In the genomic region with DNA sequence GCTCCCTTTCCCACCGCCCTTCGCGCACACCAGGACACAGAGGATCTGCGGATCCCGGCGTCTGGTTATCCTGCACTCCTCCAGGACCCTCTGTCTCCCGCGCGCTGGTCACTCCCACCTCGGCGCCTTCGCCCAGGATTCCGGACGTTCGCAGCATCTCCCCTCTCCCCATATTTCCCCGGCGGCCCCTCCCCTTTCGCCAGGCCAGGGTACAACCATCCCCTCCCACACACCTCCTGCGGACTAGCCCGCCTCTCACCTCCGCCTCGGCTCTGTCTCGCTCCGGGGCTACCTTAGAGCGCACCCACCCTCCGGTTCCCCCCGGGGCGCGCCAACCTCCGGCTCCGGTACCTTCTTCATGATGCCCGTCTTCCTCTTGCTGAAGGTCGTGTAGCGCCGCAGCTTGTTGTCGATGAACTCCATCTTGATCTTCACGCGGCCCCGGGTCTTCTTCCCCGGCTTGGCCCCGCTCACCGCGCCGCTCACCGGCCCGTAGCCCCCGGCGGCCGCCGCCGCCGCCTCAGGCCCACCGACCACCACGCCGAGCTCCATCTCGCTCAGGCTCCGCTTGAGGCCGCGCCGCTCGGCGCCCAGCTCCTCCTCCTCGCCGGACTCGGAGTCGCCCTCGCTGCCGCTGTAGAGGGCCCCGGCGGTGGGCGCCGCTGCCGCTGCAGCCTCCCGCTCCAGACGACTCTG, we compare ENCODE assay signal across 8 mouse cellular contexts. TPM values are rescaled to one million over a fixed set of nuclear protein-coding genes. Genes with fewer than 3 reads are reported as not detected.
DNase-seq lines count a peak whose midpoint lies in the region; ATAC-seq and TF ChIP-seq lines count a peak whose summit lies in the region.

No protein-coding gene starts in this region.

- ATAC-seq in CD4-positive, CD25-positive, alpha-beta regulatory T cell, adult 4 months, result no peak
- no peak for ATAC-seq in G1E (ENCODE audit: extremely low read depth, insufficient number of reproducible peaks, low FRiP score, poor library complexity, severe bottlenecking)
- ATAC-seq in heart, embryonic 15.5 days (replicated peaks; ENCODE audit: insufficient number of reproducible peaks, insufficient read depth, low FRiP score, low read depth), result no peak
- no peak for ATAC-seq in limb, embryonic 11.5 days (ENCODE audit: insufficient number of reproducible peaks, low FRiP score, low TSS enrichment, low read depth)
- peak; percentile 3; the same call in 1 of the 2 replicates for ATAC-seq in midbrain, embryonic 14.5 days (ENCODE audit: low FRiP score, low TSS enrichment)

- peaks cover 39% of the 10 kb centered on the region for H3K36me3 ChIP-seq in G1E (replicated peaks)
- H3K36me3 ChIP-seq in heart, embryonic 15.5 days, result peaks cover 25% of the 10 kb centered on the region
- peaks cover 9% of the 10 kb centered on the region for H3K36me3 ChIP-seq in limb, embryonic 11.5 days (ENCODE audit: control insufficient read depth, insufficient read depth, low read length)
- H3K36me3 ChIP-seq in midbrain, embryonic 14.5 days (ENCODE audit: control insufficient read depth, insufficient read depth, low read length), result peaks cover 20% of the 10 kb centered on the region

- no peaks in the 10 kb centered on the region for H3K9me3 ChIP-seq in G1E (replicated peaks)
- H3K9me3 ChIP-seq in heart, embryonic 15.5 days (replicated peaks), result no peaks in the 10 kb centered on the region
- no peaks in the 10 kb centered on the region for H3K9me3 ChIP-seq in limb, embryonic 11.5 days (ENCODE audit: control insufficient read depth, low read length)
- no peaks in the 10 kb centered on the region for H3K9me3 ChIP-seq in midbrain, embryonic 14.5 days (ENCODE audit: control insufficient read depth, low read length)

- peak overlapping the region; percentile 100 for H3K9ac ChIP-seq in heart, embryonic 15.5 days
- H3K9ac ChIP-seq in limb, embryonic 11.5 days (ENCODE audit: low read length), result peak overlapping the region; percentile 97
- H3K9ac ChIP-seq in midbrain, embryonic 14.5 days (replicated peaks; ENCODE audit: low read length), result peak overlapping the region; percentile 96

- peak; percentile 55 for DNase-seq in CD4-positive, CD25-positive, alpha-beta regulatory T cell, adult 2 months (ENCODE audit: low read depth, low spot score)
- peak; percentile 61 for DNase-seq in G1E (ENCODE audit: low spot score)
- peak; percentile 33 for DNase-seq in embryo, embryonic 10 days (ENCODE audit: low spot score)
- DNase-seq in limb, embryonic 11.5 days (ENCODE audit: low spot score), result peak; percentile 68
- DNase-seq in midbrain, embryonic 14.5 days, result peak; percentile 72
- peak; percentile 70 for DNase-seq in testis, postnatal 10 days (ENCODE audit: low spot score)

- under 1% methylated on average over 61 of the region's 75 CpGs for WGBS in heart, embryonic 15.5 days
- WGBS in limb, embryonic 11.5 days, result under 1% methylated on average over 62 of the region's 75 CpGs
- under 1% methylated on average over 75 of the region's 75 CpGs for WGBS in midbrain, embryonic 14.5 days

- peak overlapping the region; percentile 74 for H3K4me2 ChIP-seq in heart, embryonic 15.5 days
- peak overlapping the region; percentile 95 for H3K4me2 ChIP-seq in limb, embryonic 11.5 days (ENCODE audit: low read depth, severe bottlenecking)
- H3K4me2 ChIP-seq in midbrain, embryonic 14.5 days (ENCODE audit: low read length), result peak overlapping the region; percentile 94

- H3K4me3 ChIP-seq in G1E (ENCODE audit: low read depth, low read length), result peak overlapping the region; percentile 91
- peak overlapping the region; percentile 96 for H3K4me3 ChIP-seq in heart, embryonic 15.5 days
- peak overlapping the region; percentile 95 for H3K4me3 ChIP-seq in limb, embryonic 11.5 days (ENCODE audit: low read depth, low read length)
- H3K4me3 ChIP-seq in midbrain, embryonic 14.5 days (replicated peaks; ENCODE audit: low read depth, low read length), result peak overlapping the region; percentile 96

- H3K4me1 ChIP-seq in G1E (ENCODE audit: insufficient read depth, low read depth, low read length), result peaks cover 48% of the 10 kb centered on the region
- peaks cover 39% of the 10 kb centered on the region for H3K4me1 ChIP-seq in heart, embryonic 15.5 days (replicated peaks)
- H3K4me1 ChIP-seq in limb, embryonic 11.5 days (ENCODE audit: control insufficient read depth, insufficient read depth, low read length), result peaks cover 27% of the 10 kb centered on the region
- H3K4me1 ChIP-seq in midbrain, embryonic 14.5 days (ENCODE audit: control insufficient read depth, insufficient read depth, low read length), result peaks cover 29% of the 10 kb centered on the region

- H3K27ac ChIP-seq in heart, embryonic 15.5 days, result peak overlapping the region; percentile 96
- peak overlapping the region; percentile 84 for H3K27ac ChIP-seq in limb, embryonic 11.5 days (replicated peaks; ENCODE audit: low read depth, low read length)
- peak overlapping the region; percentile 91 for H3K27ac ChIP-seq in midbrain, embryonic 14.5 days (replicated peaks; ENCODE audit: low read depth, low read length)

- no peak for TF ChIP-seq CTCF in G1E (IDR thresholded peaks at IDR 0.05; ENCODE audit: low read depth, low read length)

- peaks cover 6% of the 10 kb centered on the region for H3K27me3 ChIP-seq in G1E (ENCODE audit: insufficient read depth, low read length)
- no peaks in the 10 kb centered on the region for H3K27me3 ChIP-seq in heart, embryonic 15.5 days
- no peaks in the 10 kb centered on the region for H3K27me3 ChIP-seq in limb, embryonic 11.5 days (ENCODE audit: control insufficient read depth, insufficient read depth, low read length)
- H3K27me3 ChIP-seq in midbrain, embryonic 14.5 days (ENCODE audit: control insufficient read depth, insufficient read depth, low read length), result no peaks in the 10 kb centered on the region

RNA-seq across cellular contexts. Expression of a gene that starts 0.8 kb away (rescaled TPM):
- polyA plus RNA-seq in CD4-positive, CD25-positive, alpha-beta regulatory T cell, adult 4 months (2017; shearing (Covaris generic)), result 1 to 10 TPM; 7.3 to 8.2 TPM
- total RNA-seq in G1E (2014; fragmentation: Nextera tagmentation) (52.7 and 60.3 TPM in 2 replicates), G1E (2017) (18.4 and 22.7 TPM in 2 replicates)
- 113 and 114 TPM in 2 replicates for polyA plus RNA-seq in G1E (2012)
- 8.7 and 14.6 TPM in 2 replicates for polyA plus RNA-seq in heart, embryonic 15.5 days (2015; fragmentation: Nextera tagmentation; extraction: Ambion mirVana)
- polyA plus RNA-seq in limb, embryonic 11.5 days (2014; fragmentation: Nextera tagmentation; extraction: Ambion mirVana), result 8.3 and 9.8 TPM in 2 replicates
- 4.2 and 5.9 TPM in 2 replicates for polyA plus RNA-seq in midbrain, embryonic 14.5 days (2014; fragmentation: Nextera tagmentation; extraction: Ambion mirVana)

RNA-seq across cellular contexts. Expression of a gene that starts 8.9 kb away (rescaled TPM):
- polyA plus RNA-seq in CD4-positive, CD25-positive, alpha-beta regulatory T cell, adult 4 months (2017; shearing (Covaris generic)), result 1 to 10 TPM; 4.2 to 5.6 TPM
- 0.24 and 0.45 TPM in 2 replicates for total RNA-seq in G1E (2014; fragmentation: Nextera tagmentation)
- total RNA-seq in G1E (2017), result 0.76 and 0.81 TPM in 2 replicates
- 0.66 and 0.70 TPM in 2 replicates for polyA plus RNA-seq in G1E (2012)
- 4.6 and 5.5 TPM in 2 replicates for polyA plus RNA-seq in heart, embryonic 15.5 days (2015; fragmentation: Nextera tagmentation; extraction: Ambion mirVana)
- polyA plus RNA-seq in limb, embryonic 11.5 days (2014; fragmentation: Nextera tagmentation; extraction: Ambion mirVana), result 3.8 and 3.9 TPM in 2 replicates
- 13.6 and 20.6 TPM in 2 replicates for polyA plus RNA-seq in midbrain, embryonic 14.5 days (2014; fragmentation: Nextera tagmentation; extraction: Ambion mirVana)

RNA-seq across cellular contexts. Expression of a gene that starts 58.6 kb away (rescaled TPM):
- polyA plus RNA-seq in CD4-positive, CD25-positive, alpha-beta regulatory T cell, adult 4 months (2017; shearing (Covaris generic)), result 1 to 10 TPM; 6.4 to 6.9 TPM
- total RNA-seq in G1E (2014; fragmentation: Nextera tagmentation), result 26.0 and 29.8 TPM in 2 replicates
- total RNA-seq in G1E (2017), result 18.8 and 24.9 TPM in 2 replicates
- polyA plus RNA-seq in G1E (2012), result 36.9 and 38.1 TPM in 2 replicates
- polyA plus RNA-seq in heart, embryonic 15.5 days (2015; fragmentation: Nextera tagmentation; extraction: Ambion mirVana), result 23.1 and 27.6 TPM in 2 replicates
- 59.7 and 62.3 TPM in 2 replicates for polyA plus RNA-seq in limb, embryonic 11.5 days (2014; fragmentation: Nextera tagmentation; extraction: Ambion mirVana)
- 17.2 and 20.4 TPM in 2 replicates for polyA plus RNA-seq in midbrain, embryonic 14.5 days (2014; fragmentation: Nextera tagmentation; extraction: Ambion mirVana)
